Mouse (Mus musculus) testis, adult 2 months (tissue): ENCODE measurements around the gene Arid1b.

ENCODE experiments used
- CTCF ChIP-seq: fragments of 200-500 bp; IDR thresholded peaks from 2 replicates; pipeline ENCODE4 v1.5.1; 2012; ENCODE audit warnings: low read depth, mild to moderate bottlenecking, inconsistent platforms, low read length, moderate library complexity; ENCODE audit not compliant: control insufficient read depth, insufficient read depth, insufficient replicate concordance
- POLR2A ChIP-seq: fragments of 200-500 bp; IDR thresholded peaks from 2 replicates; pipeline ENCODE4 v1.6.1; 2012; ENCODE audit warnings: low read depth, mild to moderate bottlenecking, inconsistent platforms, low read length, moderate library complexity; ENCODE audit not compliant: control insufficient read depth

DNA sequence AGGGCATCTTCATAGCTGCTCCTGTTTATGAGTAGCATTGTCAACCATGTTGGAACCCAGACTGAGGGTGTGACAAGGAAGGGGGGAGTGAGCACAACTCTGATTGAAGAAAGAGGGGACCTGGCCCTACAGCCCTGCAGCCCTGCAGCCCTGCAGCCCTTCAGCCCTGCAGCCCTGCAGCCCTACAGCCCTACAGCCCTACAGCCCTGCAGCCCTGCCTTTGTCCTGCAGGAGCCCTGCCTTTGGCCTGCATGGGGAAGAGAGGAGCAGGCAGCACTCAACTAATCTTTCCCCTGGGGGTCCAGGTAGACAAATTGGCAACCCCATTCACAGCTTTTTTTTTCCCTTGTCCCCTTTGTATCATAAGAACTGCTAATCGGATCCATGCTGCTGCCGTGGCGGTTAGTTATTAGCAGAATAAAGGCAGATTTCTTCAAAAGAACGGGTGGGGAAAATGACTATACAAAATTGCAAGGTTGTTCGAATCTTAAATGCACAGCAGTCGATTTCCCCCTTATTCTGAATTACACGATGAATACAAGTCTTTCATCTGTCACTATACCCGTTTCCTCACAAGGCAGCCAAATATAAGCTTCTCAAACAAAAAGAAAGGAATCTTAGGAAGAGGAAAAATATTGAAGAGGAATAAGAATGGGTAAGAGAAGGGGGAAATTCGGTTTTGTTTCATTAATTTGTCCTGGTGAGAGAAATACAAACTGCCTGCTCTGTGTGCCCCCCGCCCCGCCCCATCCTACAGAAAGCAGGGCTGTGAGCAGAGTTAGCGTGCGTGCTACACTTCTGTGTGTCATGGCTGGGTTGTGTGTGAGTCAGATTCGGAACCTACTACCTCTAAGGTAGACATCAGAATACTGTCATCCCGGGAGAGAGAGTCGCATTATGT, 260.8 kb downstream of the Arid1b start:
- TF ChIP-seq CTCF, result no peak
- no peak for TF ChIP-seq POLR2A
